Mouse (Mus musculus): Measurements from ENCODE around the gene Pdk2. TPM values are rescaled to one million over a fixed set of nuclear protein-coding genes. Genes with fewer than 3 reads are reported as not detected.

Pdk2 gene
- total RNA-seq, 2 experiments from 2014 or later, result 421 to 452 TPM

DNA sequence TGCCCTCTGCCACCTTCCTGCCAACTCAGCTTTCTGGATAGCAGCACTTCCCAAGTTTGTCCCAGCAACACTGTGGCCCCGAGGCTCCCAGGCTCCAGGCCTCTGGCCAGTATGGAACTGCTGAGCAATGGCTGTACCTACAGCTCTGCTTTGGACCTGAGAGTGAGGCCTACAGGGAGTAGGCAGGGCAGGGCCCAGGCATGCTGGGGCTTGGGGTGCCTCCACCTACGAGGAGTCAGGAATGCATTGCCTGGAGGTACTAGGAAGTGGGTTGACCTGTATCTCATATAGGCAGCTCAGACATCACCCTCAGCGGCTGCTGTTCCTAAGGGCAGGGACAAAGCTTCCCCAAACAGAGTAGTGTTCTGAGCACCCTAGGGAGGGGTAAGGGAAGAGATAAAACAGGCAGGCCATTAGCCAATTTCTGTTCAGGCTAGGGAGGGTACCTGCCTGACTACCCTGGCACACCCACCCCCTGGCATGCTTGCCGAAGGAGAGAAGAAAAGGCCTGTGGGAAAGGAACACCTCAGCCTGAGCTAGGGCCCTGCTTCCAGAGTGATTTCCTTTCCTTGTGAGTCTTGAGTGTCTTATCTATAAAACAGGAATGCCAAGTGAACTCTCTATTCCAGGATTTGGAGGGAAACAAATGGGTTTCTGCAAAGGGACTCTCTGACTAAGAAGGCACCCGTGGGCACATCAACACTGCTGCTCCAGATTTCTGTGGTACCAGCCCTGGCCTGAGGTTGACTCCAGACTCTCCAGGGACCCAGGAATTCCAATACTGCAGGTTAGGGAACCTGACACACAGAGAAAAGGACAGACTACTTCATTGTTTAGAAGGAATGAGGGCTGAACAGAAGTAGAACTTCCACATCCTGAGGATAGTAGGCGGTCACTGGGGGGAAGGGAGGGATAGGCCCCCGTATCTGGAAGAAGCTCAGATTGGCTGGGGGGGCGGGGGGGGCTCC is 29.3 kb upstream of the Pdk2 start:
- DNase-seq, result no peak

DNA sequence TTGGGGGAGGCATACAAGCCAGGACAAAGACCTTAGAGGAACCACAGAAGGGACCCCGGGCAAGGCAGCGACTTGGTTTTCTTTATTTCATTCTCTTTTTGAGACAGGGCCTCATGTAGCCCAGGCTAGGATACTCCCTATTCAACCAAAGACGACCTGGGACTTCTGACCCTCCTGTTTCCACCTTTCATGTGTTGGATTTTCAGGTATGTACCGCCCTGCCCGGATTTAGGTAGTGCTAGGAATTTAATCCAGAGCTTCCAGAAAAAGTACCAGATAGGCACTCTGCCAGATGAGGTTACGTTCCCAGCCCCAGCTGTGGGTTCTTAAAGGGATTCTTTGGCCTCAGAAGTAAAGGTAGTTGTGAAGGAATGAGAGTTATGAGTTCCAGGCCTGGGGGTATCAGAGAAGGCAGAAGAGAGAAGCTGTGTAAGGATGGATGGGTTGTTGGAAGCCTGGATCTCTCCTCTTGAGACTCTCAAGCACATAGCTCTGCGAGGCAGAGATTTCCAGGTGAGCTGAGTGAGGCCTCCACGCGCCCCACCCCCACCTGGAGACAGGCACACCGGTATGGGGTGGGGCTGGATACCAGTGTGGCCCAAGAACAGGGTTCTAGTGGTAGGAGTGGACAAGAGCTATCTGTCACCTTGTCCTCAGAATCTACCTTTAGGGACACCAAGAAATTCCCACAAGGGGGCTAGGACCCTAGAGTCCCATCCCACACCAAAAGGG is 28.2 kb upstream of the Pdk2 start:
- DNase-seq, result no peak

- DNase-seq, result no peak
Observed at GRCm38 (mm10) chr11:95056768-95057501, 15.8 kb upstream of the Pdk2 start.

DNA sequence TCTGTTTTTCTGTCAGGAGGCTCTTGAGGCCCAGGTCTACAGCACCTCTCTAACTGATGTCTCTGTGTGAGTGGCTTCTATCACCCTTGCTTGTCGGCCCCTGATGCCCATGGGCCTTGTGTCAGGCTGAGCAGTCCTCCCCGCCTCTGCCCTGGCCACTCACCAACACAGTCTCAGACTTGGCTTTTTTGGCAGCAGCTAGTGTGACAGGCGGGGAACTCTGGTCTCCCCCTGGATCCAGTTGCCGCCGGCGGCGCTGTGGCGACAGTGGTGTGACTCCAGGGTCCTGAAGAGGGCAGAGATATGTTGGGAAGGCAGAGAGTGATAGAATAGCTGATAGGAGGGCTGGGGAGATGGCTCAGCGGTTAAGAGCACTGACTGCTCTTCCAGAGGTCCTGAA is 11.9 kb upstream of the Pdk2 start:
- DNase-seq, result no peak

GRCm38 (mm10) chr11:95046980-95047680 is 6.0 kb upstream of the Pdk2 start:
- DNase-seq, result peak; percentile 56 to 77

DNA sequence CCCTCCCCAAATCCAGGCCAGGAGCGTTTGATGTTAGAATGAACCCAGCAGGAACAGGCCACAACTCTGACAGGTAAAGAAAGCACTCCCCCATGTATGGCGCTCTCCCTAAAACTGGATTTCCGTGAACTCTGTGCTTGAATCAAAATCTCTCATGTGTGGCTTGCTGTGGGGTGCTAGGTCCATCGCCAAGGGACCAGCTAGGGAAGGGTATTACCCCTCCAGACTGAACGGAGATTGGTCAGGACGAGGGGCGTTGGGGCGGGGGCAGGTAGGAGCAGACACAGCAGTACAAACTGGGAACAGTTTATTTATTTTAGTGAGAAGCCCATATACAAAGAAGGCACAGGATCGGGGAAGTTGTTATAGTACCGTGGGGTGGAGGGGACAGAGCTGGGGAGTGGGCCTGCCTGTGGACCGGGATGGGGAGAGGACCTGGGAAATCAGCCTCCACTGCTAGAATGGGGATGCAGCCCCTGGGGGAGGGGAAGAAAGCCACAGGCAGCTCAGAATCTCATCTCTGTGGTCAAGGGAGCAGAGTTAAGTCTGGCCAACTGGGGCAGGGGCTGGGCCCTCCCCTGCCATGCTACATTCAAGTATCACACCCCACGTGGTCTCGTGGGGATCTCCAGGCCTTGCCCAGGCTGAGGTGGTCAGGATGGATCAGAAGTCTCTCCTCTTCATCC is 3.2 kb upstream of the Pdk2 start:
- no peak for DNase-seq

- DNase-seq, result no peak
Observed at GRCm38 (mm10) chr11:95043608-95044007, 2.5 kb upstream of the Pdk2 start.

DNA sequence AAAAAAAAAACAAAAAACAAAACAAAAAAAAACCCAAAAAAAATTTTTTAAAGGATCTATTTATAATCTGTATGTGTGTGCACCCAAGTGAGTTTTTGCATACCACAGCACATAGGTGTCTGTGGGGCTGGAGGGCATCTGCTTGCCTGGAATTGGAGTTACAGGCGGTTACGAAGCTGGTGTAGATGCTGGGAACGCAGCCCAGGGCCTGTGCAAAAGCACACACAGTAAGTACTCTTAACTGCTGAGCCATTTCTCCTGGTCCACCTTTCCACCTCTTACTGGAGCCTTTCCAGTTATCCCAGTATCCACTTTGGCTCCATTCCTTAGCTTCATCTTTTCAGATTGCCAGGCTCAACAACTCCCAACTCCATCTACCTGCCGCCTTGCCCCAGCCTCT is 1.9 kb upstream of the Pdk2 start:
- no peak for DNase-seq

- peak; percentile 90 to 93 for DNase-seq
Observed at GRCm38 (mm10) chr11:95042096-95042495, 942 bp upstream of the Pdk2 start.

DNA sequence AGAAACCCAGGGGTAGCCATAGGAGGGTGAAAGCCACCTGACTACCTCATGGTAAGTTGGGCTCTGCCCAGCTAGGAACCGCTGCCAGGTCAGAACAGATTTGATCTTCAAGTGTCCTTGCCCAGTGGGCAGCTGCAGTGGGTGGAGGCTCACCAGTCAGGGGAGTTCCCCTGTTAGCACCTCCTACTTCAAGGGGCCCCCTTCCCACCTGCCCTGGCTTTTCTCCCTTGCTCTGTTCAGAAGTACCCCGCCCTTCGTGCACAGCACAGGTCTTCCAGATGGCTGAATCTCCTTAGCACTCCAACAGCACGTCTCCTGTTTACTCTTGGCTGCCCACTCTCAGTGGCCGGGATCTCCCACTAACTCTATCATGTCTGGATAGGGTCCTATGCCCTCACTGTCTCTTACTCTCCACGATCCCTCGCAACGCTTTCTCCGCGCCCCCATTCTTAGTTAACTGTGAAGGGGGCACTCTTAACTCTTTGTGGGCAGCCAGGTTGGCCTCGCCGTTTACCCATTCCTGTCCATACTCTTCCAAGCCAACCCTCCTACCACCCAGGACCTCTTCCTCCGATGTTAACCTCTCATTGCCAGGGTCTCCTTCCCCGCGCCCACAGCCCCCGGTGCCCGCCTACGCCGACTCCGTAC is 539 bp downstream of the Pdk2 start:
- peak; percentile 85 to 89 for DNase-seq

GRCm38 (mm10) chr11:95039766-95040165 is 1.4 kb downstream of the Pdk2 start:
- no peak for DNase-seq

GRCm38 (mm10) chr11:95038818-95039655 is 2.1 kb downstream of the Pdk2 start:
- peak in 1 of 2 experiments; percentile 58 for DNase-seq

DNA sequence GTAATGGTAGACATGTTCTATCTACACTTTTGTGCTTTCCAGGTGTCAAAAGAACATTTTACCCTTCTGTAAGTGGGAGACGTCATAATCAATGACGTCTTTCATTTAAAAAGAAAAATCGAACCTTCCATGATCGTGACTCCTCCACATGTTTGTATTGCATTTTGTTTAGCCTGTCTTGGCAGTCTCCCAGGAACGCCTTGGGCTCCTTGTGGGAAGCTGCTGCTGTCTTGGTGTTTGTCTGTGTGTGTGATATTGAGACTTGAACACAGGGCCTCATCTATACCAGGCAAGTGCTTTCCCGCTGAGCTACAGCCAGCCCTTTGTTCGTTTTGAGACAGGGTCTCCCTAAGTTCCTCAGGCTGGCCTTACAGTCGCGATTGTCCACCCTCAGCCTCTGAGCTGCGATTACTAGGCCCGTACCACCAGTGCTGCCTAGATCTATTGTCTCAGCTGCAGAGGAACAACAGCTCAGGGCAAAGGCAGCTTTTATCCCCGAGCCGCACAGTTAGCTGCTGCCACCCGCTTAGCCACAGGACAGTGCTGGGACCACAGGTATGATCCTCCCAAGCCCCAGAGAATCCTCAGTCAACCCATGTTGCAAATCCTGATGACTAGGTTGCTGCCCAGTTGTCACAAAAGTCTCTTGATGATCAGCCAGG is 2.9 kb downstream of the Pdk2 start:
- DNase-seq, result no peak

DNA sequence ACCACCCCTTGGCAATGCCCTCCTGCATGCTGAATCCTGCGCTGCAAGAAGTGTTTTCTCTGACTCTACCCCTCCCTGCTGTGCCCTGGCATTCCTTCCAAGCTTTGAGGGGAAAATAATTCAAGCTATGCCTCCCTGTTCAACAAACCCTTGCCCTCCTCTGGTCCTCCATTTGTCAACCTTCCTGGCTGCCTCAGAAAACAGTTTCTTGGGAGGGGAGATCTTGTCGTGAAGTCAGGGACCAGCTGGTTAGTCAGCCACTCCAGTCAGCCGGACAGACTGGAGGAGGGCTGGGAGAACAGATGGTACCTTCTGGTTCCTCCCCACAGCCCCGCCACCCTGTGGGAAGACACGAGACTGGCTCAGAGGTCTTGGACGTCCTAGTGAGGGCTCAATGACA is 3.8 kb downstream of the Pdk2 start:
- no peak for DNase-seq

DNA sequence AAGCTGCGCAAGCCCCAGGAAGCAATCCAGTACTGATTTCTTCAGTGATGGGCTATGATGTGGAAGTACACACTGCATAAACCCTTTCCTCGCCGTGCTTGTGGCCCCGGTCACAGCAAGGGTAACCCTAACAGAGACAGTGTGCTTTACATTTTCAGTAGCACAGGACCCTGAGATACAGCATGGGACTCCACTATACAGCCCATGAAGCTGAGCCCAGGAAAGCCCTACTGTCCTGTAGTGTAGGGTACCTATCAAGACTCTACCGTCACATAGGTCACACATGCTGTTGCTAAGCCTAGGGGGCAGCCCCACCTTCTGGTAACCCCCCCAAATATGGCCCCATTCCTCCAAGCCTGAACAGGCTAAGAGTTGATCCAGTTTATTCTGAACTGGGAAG is 4.6 kb downstream of the Pdk2 start:
- no peak for DNase-seq

- no peak for DNase-seq
Observed at GRCm38 (mm10) chr11:95034902-95035301, 6.3 kb downstream of the Pdk2 start.

DNA sequence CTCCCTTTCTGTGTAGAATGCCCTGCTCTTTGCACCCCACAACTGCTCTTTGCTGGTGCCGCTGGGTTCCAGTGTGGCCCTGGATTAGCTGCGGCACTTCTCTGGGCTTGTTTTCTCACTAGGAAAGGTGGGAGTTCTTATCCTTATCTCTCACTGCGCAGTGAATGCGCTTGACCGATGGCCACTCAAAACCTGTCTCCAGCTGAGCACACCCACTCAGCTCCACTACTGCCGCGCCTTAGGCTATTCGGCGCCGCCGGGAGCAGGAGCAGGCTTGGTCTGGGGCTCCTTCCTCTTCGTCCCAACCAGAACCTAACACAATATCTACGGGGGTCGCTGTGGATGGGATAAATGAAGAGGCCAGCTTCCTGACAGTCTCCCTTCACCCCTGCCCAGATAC is 7.5 kb downstream of the Pdk2 start:
- no peak for DNase-seq

DNA sequence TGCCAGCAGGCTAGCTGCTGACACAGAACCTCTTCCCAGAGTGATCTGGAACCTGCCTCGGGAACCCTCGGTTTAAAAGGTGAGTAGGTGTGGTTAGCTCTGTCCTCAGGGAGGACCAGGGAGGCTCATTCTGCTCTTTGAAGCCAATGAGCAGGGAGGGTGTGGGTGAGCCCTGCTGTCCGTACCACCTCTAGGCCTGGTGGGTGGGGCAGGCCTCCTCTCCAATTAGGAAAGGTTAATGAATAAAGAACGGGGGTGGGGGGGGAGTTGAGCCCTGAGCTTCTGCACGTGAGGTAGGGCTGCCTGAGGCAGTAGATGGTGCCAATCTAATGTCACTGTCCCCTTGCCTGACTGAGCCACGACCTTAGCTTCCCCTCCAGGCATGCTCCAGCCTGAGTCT is 8.2 kb downstream of the Pdk2 start:
- DNase-seq, result no peak

GRCm38 (mm10) chr11:95027850-95028470 is 13.2 kb downstream of the Pdk2 start:
- DNase-seq, result no peak

All from heart, adult 18-20 months (tissue).